Mouse (Mus musculus): ENCODE measurements around the gene Insrr. TPM values are rescaled to one million over a fixed set of nuclear protein-coding genes. Genes with fewer than 3 reads are reported as not detected.
"Not testable (repeated sequence)": the region's sequence is repeated elsewhere in the genome, so short reads cannot be mapped to it uniquely, and the experiment has no call there.

The Insrr gene
- polyA plus RNA-seq, 2 experiments = 0.22 to 1.4 TPM

DNA sequence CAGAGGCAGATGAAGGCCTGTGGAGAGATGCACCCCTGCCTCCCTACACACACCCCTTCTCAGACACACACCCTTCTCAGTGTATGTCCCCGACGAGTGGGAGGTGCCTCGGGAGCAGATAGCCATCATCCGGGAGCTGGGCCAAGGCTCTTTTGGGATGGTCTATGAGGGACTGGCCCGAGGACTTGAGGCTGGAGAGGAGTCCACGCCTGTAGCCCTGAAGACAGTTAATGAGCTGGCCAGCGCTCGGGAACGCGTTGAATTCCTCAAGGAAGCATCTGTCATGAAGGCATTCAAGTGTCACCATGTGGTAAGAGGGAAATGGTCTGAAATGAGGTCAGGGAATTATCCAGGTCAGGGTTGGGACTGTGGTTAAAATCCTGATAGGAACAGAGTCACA lies 16.1 kb downstream of the Insrr start:
- Histone ChIP-seq H3K4me1 (ENCODE audit: control insufficient read depth, insufficient read depth, low read length) (no peaks in the 10 kb centered on the region; the same call in 1 of the 2 replicates), H3K9ac (ENCODE audit: low read depth, low read length, severe bottlenecking) (no peak overlapping the region), H3K36me3 (ENCODE audit: control insufficient read depth, insufficient read depth, low read length) (no peaks in the 10 kb centered on the region), H3K4me2 (replicated peaks; ENCODE audit: low read depth, low read length, severe bottlenecking) (no peak overlapping the region), H3K9me3 (ENCODE audit: control insufficient read depth, low read length) (no peaks in the 10 kb centered on the region; the same call in 1 of the 2 replicates), H3K27ac (replicated peaks; ENCODE audit: low read depth, low read length) (no peak overlapping the region), H3K4me3 (replicated peaks; ENCODE audit: low read length) (no peak overlapping the region), H3K27me3 (ENCODE audit: control insufficient read depth, insufficient read depth, low read length) (peaks cover 28% of the 10 kb centered on the region)
- DNase-seq (ENCODE audit: low spot score) (no peak), ATAC-seq (ENCODE audit: low FRiP score, low read depth) (no peak)
- WGBS = 43% methylated on average over 10 of the region's 10 CpGs
- no peak for TF ChIP-seq POLR2A (IDR thresholded peaks at IDR 0.05; ENCODE audit: borderline replicate concordance, extremely low read depth, insufficient read depth, insufficient read length)

DNA sequence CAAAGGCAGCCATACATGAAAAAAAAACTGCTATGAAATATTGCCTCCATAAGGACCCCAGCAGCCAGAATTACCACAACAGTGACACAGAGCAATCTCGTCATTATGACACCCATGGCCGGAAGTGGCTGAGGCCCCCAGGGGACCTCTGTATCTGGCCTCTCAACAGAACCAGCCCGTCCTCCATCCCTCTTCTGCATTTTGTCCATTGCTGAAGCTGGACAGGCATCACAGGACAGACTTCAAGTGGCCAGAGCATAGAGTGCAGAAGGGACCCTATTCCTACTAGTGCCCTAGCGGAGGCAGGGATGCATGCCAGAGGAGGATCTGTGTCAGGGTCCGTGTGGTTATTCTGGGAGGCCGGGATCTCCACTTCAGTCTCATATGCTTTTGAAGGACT lies 19.4 kb downstream of the Insrr start:
- H3K9me3 ChIP-seq (ENCODE audit: control insufficient read depth, low read length) = no peaks in the 10 kb centered on the region
- H3K4me1 ChIP-seq (ENCODE audit: control insufficient read depth, insufficient read depth, low read length) = no peaks in the 10 kb centered on the region
- no peaks in the 10 kb centered on the region for H3K36me3 ChIP-seq (ENCODE audit: control insufficient read depth, insufficient read depth, low read length)
- no peaks in the 10 kb centered on the region; the same call in 1 of the 2 replicates for H3K27me3 ChIP-seq (ENCODE audit: control insufficient read depth, insufficient read depth, low read length)
- TF ChIP-seq POLR2A (IDR thresholded peaks at IDR 0.05; ENCODE audit: borderline replicate concordance, extremely low read depth, insufficient read depth, insufficient read length) = no peak
- H3K9ac ChIP-seq (ENCODE audit: low read depth, low read length, severe bottlenecking) = no peak overlapping the region
- no peak overlapping the region for H3K4me3 ChIP-seq (replicated peaks; ENCODE audit: low read length)
- WGBS = 54% methylated on average over 6 of the region's 6 CpGs
- DNase-seq (ENCODE audit: low spot score) = no peak
- no peak overlapping the region for H3K27ac ChIP-seq (replicated peaks; ENCODE audit: low read depth, low read length)
- H3K4me2 ChIP-seq (replicated peaks; ENCODE audit: low read depth, low read length, severe bottlenecking) = no peak overlapping the region
- no peak for ATAC-seq (ENCODE audit: low FRiP score, low read depth)

DNA sequence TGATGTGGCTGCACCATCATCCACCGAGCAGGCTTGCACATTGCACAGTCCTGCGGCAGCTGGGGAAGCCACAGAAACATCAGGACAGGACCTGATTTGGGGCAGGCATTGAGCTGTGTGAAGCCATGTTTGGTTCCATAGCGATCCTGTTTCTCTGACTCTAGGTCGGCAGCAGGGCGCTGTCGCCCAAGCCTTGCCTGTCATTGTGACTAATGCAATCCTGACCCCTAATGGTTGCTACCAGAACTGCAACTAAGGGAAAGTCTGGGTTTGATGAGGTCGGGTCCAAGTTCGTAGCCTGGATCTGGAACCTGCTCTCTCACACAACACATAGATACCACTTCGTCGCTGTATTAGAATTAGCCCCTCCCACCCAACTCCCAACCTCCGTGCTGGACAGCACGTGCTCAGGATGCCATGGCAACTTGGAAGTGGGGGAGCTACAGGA lies 19.9 kb downstream of the Insrr start:
- Histone ChIP-seq H3K27me3 (ENCODE audit: control insufficient read depth, insufficient read depth, low read length) (no peaks in the 10 kb centered on the region), H3K4me1 (ENCODE audit: control insufficient read depth, insufficient read depth, low read length) (no peaks in the 10 kb centered on the region)

DNA sequence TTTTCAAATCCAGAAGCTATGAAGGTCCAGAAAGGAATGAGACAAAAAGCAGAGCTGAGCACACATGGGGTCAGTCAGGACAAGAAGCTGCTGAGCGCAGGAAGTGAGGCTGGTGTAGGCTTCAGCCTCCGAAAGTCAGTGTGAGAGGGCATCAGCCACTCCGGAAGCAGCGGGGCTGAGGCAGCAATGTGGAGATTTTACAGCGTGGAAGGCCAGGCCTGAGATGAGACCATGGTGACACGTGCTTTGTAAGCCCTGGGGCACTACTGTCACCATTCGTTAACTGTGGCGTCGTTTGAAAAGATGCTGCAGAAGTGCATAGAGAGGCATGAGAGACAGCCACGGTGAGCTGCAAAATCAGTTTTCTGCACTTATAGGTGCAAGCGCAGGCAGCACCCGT lies 21.5 kb downstream of the Insrr start:
- DNase-seq (ENCODE audit: low spot score) (no peak), ATAC-seq (ENCODE audit: low FRiP score, low read depth) (no peak)
- H3K4me3 ChIP-seq (replicated peaks; ENCODE audit: low read length) = no peak overlapping the region
- H3K27me3 ChIP-seq (ENCODE audit: control insufficient read depth, insufficient read depth, low read length) = no peaks in the 10 kb centered on the region
- WGBS = 70% methylated on average over 12 of the region's 12 CpGs
- H3K9me3 ChIP-seq (ENCODE audit: control insufficient read depth, low read length) = no peaks in the 10 kb centered on the region
- no peak overlapping the region for H3K9ac ChIP-seq (ENCODE audit: low read depth, low read length, severe bottlenecking)
- TF ChIP-seq POLR2A (IDR thresholded peaks at IDR 0.05; ENCODE audit: borderline replicate concordance, extremely low read depth, insufficient read depth, insufficient read length) = no peak
- H3K4me2 ChIP-seq (replicated peaks; ENCODE audit: low read depth, low read length, severe bottlenecking) = no peak overlapping the region
- no peaks in the 10 kb centered on the region for H3K4me1 ChIP-seq (ENCODE audit: control insufficient read depth, insufficient read depth, low read length)
- no peak overlapping the region for H3K27ac ChIP-seq (replicated peaks; ENCODE audit: low read depth, low read length)
- H3K36me3 ChIP-seq (ENCODE audit: control insufficient read depth, insufficient read depth, low read length) = no peaks in the 10 kb centered on the region

More for the DNA sequence above, 19.9 kb downstream of the Insrr start:
- ATAC-seq (ENCODE audit: low FRiP score, low read depth) (peak; percentile 61; the same call in 1 of the 2 replicates), DNase-seq (ENCODE audit: low spot score) (peak; percentile 84)
- H3K9ac ChIP-seq (ENCODE audit: low read depth, low read length, severe bottlenecking) = no peak overlapping the region
- TF ChIP-seq POLR2A (IDR thresholded peaks at IDR 0.05; ENCODE audit: borderline replicate concordance, extremely low read depth, insufficient read depth, insufficient read length) = peak; percentile 28; the same call in 1 of the 2 replicates
- no peaks in the 10 kb centered on the region for H3K36me3 ChIP-seq (ENCODE audit: control insufficient read depth, insufficient read depth, low read length)
- no peak overlapping the region for H3K27ac ChIP-seq (replicated peaks; ENCODE audit: low read depth, low read length)
- 0 out of 2 replicates have a peak overlapping the region, but pooled peaks have one; percentile 10 for H3K4me2 ChIP-seq (replicated peaks; ENCODE audit: low read depth, low read length, severe bottlenecking)
- H3K4me3 ChIP-seq (replicated peaks; ENCODE audit: low read length) = no peak overlapping the region
- H3K9me3 ChIP-seq (ENCODE audit: control insufficient read depth, low read length) = no peaks in the 10 kb centered on the region
- WGBS = 5% methylated on average over 11 of the region's 12 CpGs

DNA sequence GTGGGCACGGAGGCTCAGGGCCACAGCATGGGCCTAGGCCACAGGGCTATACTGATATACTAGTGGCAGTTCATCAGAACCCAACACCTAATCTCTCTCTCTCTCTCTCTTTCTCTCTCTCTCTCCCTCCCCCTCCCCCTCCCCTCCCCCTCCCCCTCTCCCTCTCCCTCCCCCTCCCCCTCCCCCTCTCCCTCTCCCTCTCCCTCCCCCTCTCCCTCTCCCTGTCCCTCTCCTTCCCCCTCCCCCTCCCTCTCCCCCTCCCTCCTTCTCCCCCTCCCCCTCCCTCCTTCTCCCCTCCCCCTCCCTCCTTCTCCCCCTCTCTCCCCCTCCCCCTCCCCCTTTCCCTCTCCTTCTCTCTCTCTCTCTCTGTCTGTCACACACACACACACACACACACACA lies 27.5 kb downstream of the Insrr start, which contains the start of gene Pear1:
Pear1 (minus strand) TSS at position 101 of the 400 bp plus-strand sequence.
- not testable (repeated sequence) for H3K9ac ChIP-seq (ENCODE audit: low read depth, low read length, severe bottlenecking); ATAC-seq (ENCODE audit: low FRiP score, low read depth); H3K27me3 ChIP-seq (ENCODE audit: control insufficient read depth, insufficient read depth, low read length); H3K27ac ChIP-seq (replicated peaks; ENCODE audit: low read depth, low read length); H3K9me3 ChIP-seq (ENCODE audit: control insufficient read depth, low read length); H3K4me3 ChIP-seq (replicated peaks; ENCODE audit: low read length); H3K4me1 ChIP-seq (ENCODE audit: control insufficient read depth, insufficient read depth, low read length); H3K4me2 ChIP-seq (replicated peaks; ENCODE audit: low read depth, low read length, severe bottlenecking); DNase-seq (ENCODE audit: low spot score); H3K36me3 ChIP-seq (ENCODE audit: control insufficient read depth, insufficient read depth, low read length)
- WGBS = 90% methylated on average over 1 of the region's 1 CpGs

- H3K36me3 ChIP-seq (ENCODE audit: control insufficient read depth, insufficient read depth, low read length) = no peaks in the 10 kb centered on the region
- no peak overlapping the region for H3K9ac ChIP-seq (ENCODE audit: low read depth, low read length, severe bottlenecking)
- no peak for TF ChIP-seq POLR2A (IDR thresholded peaks at IDR 0.05; ENCODE audit: borderline replicate concordance, extremely low read depth, insufficient read depth, insufficient read length)
- WGBS = 50% methylated on average over 4 of the region's 4 CpGs
- no peak overlapping the region for H3K4me3 ChIP-seq (replicated peaks; ENCODE audit: low read length)
- no peaks in the 10 kb centered on the region for H3K27me3 ChIP-seq (ENCODE audit: control insufficient read depth, insufficient read depth, low read length)
- no peak overlapping the region for H3K27ac ChIP-seq (replicated peaks; ENCODE audit: low read depth, low read length)
- H3K4me1 ChIP-seq (ENCODE audit: control insufficient read depth, insufficient read depth, low read length) = no peaks in the 10 kb centered on the region
- no peaks in the 10 kb centered on the region for H3K9me3 ChIP-seq (ENCODE audit: control insufficient read depth, low read length)
- DNase-seq (ENCODE audit: low spot score) (no peak), ATAC-seq (ENCODE audit: low FRiP score, low read depth) (no peak)
- H3K4me2 ChIP-seq (replicated peaks; ENCODE audit: low read depth, low read length, severe bottlenecking) = no peak overlapping the region
Observed at GRCm38 (mm10) chr3:87828435-87828834, 31.7 kb downstream of the Insrr start.
